Mouse (Mus musculus) lung, postnatal 10 days (tissue): ENCODE data around the gene Sirpb1b.
"Not testable (repeated sequence)": the region's sequence is repeated elsewhere in the genome, so short reads cannot be mapped to it uniquely, and the experiment has no call there.

ENCODE experiments used
- DNase-seq: peaks from one replicate; pipeline ENCODE4 v3.0.0; 2021

The Sirpb1b gene

DNA sequence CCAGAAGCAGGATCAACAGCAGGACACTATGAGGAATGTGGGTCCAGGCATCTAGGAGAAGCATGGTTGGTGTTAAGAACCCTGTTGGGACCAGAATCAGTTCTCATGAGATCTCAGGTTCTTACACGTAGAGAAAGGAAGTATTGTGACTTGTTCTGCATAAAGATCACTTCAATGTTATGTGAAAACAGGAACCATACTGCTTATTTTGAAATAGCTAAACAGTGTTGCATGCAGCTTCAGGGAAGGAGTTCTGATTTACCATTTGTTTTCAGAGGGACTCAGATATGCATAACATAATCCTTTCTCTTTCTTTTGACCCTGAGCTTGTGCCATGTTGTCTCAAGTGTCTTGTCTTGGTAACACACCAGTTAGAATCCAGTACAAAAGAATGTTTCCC is at the start of gene Sirpb1b:
Gene Sirpb1b, minus strand, starts transcription at position 179 of the 400 bp plus-strand sequence.
- DNase-seq = not testable (repeated sequence)

DNA sequence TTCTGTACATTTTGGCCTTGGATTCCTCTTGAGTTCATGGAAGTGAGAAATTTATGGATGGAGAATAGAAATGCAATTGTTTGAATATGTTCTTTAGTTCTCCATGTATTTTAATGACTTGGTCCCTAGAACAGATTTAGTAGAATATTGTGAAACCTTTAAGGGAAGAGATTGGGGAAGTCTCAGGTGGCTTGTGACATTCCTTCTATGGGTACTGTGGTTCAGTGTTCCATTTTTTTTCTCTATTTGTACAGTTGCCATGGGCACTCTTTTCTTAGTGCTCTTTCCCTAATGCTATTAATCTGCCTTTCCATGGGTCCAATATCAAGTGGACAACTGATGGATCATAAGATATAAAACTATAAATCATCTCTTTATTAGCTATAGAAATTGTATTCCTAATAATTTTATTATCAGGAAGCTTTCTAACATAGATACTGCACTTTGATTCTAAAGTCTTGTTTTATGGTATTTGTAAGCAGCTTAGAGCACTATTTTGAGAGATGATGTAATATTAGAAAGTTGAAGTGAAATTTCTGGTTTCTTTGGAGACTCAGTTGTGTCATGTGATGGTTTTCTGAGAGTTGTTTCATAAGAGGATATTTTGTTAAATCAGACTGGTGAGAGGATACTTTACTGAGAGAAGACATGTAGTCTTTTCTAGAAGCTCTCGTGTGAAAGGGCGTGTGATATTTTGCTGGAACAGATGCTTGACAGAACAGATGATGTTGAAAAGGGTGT is 15.7 kb upstream of the Sirpb1b start:
- not testable (repeated sequence) for DNase-seq

- not testable (repeated sequence) for DNase-seq
Observed at GRCm38 (mm10) chr3:15586665-15587064, 11.8 kb upstream of the Sirpb1b start.

GRCm38 (mm10) chr3:15583452-15583851 is 8.6 kb upstream of the Sirpb1b start:
- no peak for DNase-seq

DNA sequence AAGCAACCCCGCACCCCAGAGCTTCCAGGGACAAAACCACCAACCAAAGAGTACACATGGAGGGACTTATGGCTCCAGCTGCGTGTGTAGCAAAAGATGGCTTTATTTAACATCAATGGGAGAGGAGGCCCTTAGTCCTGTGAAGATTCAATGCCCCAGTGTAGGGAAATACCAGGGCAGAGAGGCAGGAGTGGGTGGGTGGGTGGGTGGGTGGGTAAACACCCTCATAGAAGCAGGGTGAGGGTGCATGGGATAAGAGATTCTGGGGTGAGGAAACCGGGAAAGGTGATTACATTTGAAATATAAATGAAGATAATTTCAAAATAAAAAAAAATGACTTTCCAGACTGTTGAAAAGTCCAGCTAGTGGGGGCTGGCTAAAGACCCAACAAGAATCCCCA is 8.1 kb upstream of the Sirpb1b start:
- not testable (repeated sequence) for DNase-seq

DNA sequence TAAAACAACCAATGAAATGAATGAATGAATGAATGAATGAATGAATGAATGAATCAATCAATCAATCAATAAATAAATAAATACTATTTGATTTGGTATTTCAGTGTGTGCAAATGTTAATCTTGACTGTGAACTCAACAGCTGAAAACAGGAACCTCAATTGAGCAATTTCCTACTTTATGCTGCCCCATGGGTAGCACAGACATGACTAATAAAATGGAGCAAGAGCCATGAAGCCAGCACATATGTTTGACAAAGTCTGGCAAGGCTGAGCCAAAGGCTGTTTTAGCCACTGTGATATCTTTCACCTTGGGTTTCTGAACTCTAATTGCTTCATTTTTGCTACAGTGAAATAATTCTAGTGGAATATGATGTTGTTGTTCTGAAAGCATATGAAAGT is 1.6 kb upstream of the Sirpb1b start:
- not testable (repeated sequence) for DNase-seq

DNA sequence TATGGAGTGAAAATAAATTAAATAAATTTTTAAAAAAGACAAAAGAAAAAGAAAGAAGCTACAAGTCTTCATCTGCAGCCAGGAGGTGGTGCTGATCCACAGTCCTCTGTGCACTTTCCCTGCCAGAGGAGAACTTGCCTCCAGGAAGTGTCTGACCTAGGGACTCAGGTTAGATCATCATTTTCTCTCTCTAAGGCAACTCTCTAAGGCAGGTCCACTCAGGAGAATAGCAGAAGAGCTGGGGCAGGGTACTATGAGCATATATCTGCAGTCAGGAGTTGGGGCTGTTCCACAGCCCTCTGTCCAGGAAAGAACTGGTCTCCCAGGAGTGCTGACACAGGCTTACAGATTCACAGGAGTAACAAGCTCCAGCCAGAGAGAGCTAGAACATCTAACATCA is 46.3 kb downstream of the Sirpb1b start:
- DNase-seq = no peak

- DNase-seq = not testable (repeated sequence)
Observed at GRCm38 (mm10) chr3:15513608-15514007, 61.3 kb downstream of the Sirpb1b start.

DNA sequence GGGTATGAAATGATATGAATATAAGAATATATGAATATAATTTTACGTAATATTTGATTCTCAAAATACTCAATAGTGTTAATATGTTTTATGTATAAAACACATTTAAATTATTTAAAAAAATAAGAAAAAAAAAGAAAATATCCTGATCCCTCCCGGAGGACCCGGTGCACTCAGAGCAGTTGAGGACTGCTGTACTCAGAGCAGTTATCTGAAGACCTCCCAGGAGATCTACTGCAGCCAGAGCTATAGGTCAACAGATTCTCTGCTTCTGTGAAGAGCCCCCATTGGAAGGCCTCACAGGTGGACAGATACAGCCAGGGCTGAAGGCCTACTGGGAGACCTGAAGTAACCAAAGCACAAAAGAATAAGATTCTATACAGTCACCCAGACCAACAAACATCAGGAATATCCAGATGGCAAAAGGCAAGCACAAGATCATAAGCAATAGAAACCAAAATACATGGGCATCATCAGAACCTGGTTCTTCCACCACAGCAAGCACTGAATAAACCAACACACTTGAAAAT is 67.0 kb downstream of the Sirpb1b start:
- DNase-seq = not testable (repeated sequence)

DNA sequence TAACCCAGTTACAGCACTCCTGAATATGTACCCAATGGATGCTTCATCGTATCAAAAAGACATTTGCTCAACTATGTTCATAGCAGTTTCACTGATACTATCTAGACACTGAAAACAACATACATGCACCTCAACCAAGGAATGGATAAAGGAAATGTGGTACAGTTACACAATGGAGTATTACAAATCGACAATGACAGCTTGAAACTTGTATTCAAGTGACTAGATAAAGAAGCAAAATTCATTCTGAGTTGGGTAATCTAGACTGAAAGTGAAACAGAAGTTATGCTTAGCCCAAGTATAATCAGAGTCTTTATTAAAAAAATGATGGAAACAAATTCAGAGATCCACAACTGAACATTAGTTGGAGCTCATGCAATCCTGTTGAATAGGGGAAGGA is 100.0 kb downstream of the Sirpb1b start:
- DNase-seq = not testable (repeated sequence)

- DNase-seq = not testable (repeated sequence)
Observed at GRCm38 (mm10) chr3:15470158-15470557, 104.7 kb downstream of the Sirpb1b start.
